Mouse (Mus musculus): ENCODE data around the gene Ugt2b38.
"Not testable (repeated sequence)": the region's sequence is repeated elsewhere in the genome, so short reads cannot be mapped to it uniquely, and the experiment has no call there.

Ugt2b38 gene

DNA sequence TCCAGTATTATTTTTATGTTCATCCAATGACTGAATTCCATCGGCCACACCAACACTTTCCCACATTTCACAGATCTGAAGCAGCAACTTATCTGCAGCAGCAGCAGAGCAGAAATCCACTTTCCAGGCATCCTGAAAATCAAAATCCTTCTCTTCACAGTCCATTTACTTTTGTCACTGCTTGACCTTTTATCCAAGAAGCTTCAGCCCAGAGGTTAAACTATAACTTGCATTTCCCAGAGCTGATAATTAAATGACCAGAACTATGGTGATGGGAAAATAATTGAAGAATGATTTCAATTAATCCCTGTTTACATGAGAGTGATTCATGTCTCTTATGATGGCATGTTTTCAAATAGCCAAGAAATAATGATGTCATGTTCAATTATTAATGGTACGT is at the start of gene Ugt2b38:
Ugt2b38 (minus strand) TSS at position 163 of the 400 bp plus-strand sequence.
- not testable (repeated sequence) for DNase-seq (ENCODE audit: low read depth, low spot score)

DNA sequence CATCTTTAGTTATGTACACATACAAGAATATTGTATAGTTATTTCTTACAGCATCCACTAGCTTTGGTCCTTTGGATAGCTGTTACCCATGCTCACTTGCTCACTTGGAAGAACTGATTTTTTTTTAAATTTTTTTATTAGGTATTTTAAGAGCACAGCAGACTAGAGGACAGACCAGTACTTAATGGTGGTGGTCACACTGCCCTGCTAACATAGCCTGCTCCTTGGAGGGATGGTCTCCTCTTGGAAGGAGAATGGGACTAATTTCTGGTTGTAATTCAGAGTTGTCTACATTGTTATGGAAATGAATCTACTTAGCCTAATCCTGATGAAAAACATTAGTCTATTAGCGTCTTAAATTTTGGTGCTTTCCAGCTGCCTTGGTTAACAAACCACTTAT is 34.8 kb upstream of the Ugt2b38 start:
- no peak for DNase-seq (ENCODE audit: low read depth, low spot score)

DNA sequence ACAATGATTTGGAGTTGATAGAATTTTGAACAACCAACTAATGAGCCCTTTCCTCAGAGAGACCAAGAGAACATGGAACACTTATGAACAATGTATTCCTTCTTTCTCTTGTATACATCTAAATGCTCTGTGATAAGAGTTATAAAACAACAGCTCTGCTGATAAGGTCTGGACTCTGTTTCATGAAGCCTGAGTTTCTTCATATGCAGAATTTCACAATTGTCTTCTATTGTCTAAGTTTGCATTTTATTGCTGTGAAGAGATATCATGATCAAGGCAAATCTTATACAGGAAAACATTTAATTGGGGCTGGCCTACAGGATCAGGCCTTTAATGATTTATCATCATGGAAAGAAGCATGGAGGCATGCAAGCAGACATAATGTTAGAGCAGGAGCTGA is 33.7 kb upstream of the Ugt2b38 start:
- DNase-seq (ENCODE audit: low read depth, low spot score): no peak

DNA sequence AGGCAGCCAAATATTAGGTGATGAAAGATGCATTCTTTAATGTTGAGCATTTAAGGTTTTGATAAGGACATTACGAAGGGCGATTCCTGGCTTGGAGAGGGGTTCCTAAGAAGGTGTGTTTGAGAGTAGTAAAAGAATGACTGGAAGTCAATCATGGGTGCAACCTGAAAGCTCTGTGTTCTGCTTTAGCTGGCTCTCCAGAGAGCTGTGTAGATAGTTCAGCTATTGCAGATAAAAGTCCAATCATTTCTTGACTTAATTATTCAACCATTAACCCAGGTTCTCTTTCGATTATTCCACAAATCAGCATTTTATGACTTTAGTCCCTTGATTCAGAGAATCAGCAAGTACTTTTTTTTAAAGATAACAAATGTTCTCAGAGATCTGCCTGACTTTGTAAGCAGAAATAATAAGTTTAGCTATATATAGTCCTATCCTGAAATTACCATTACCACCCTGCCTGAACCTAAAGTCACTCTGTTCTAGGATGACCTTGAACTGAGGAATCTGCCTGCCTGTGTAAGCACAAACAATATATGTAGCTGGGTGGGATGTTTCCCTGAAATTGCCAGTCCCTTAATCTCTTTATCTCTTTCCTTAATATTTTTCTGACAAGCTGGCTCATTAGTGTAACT is 32.3 kb upstream of the Ugt2b38 start:
- no peak for DNase-seq (ENCODE audit: low read depth, low spot score)

DNA sequence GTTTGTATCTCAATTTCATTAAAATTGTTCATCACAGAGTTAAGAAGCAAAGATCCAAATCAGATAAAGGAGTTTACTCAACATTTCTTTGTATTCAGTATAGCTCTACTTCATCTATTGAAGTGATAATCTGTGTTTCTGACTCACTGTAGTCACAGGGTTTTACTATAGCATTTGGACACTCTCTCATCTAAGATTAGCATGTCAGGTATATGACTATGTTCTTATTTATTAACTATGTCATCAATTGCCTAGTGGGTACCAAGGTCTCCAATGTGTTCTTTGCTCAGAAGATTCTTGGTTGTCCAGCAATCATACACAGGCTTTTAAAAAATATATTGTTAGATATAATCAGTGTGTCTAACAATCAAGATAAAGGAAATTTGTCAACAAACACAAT is 31.5 kb upstream of the Ugt2b38 start:
- DNase-seq (ENCODE audit: low read depth, low spot score): no peak

DNA sequence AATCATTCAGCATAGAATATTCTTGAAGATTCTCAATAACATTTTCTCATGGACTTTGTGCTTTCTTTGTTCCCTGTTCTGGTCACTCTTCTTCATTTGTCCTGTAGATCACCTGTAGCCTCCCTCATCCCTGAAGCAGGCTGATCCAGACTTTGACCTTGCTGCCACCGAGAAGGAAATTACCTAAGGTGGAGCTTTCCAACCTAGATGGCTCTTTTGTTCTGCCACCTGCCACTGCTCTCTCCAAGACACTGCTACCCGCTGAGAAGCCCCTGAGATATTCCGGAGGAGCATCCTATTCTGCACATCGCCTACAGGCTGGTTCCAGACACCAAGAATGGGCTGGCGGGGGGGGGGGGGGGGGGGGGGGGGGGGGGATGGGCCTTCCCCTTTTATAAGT is 28.5 kb upstream of the Ugt2b38 start:
- not testable (repeated sequence) for DNase-seq (ENCODE audit: low read depth, low spot score)

DNA sequence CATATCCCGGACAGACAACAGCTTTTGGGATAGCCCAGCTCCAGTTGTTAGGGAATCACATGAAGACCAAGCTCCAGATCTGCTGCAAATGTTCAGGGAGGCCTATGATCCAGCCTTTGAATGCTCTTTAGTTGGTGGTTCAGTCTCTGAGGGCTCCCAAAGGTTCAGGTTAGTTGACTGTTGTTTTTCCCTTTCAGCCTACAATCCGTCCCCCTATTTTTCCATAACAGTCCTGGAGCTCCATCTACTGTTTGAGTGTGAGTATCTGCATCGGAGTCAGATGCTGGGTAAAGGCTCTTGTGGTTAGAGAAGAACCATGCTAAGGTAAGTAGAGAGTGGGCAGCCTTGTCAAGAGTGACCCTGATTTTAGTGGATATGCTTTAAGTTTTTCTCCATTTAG is 12.3 kb upstream of the Ugt2b38 start:
- peak; percentile 13 for DNase-seq (ENCODE audit: low read depth, low spot score)

DNA sequence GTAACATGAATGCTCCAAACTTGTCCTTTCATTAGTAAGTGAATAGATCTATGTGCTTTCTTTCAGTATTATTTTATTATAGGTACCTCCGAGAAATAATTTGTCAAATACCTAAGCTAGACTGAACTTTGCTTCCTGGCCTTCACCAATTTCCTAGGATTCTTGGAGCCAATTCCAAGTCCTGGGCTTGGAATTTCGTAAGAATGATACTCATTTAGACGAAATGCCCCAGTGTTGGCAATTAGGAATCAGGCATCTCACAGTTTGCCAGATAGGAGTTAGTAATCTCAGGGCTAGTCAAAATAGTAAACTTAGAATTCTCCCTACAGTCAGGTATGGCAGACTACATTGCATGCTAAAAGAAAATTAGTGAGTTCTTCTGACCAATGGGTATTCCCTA is 1.7 kb upstream of the Ugt2b38 start:
- no peak for DNase-seq (ENCODE audit: low read depth, low spot score)

DNA sequence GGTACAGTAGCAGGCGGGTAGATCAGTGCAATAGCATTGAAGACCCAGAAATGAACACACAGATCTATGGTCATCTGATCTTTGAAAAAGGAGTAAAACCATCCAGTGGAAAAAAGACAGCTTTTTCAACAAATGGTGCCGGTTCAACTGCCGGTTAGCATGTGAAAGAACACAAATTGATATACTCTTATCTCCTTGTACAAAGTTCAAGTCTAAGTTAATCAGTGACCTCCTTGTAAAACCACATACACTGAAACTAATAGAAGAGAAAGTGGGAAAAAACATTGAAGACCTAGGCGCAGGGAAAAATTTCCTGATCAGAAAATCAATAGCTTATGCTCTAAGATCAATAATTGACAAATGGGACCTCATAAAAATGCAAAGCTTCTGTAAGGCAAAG is 27.0 kb downstream of the Ugt2b38 start:
- DNase-seq (ENCODE audit: low read depth, low spot score): no peak

DNA sequence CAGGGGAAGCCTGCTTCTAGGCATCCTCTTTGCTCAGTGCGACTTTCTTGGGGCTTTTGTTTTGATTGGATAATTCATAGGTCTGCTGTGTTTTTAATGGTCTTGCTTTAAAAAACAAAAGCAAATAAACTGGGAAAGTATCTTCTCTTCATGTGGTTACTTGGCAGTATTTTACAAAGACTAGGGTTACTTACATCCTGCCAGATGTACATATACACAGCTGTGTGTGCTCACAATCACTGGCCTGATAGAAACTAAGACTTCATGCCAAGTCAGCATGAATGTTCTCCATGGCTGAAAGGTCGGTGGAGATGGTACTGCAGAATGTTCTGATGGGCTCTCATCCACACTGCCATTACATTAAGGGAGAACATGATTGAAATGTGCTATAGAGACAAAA is 33.2 kb downstream of the Ugt2b38 start:
- no peak for DNase-seq (ENCODE audit: low read depth, low spot score)

DNA sequence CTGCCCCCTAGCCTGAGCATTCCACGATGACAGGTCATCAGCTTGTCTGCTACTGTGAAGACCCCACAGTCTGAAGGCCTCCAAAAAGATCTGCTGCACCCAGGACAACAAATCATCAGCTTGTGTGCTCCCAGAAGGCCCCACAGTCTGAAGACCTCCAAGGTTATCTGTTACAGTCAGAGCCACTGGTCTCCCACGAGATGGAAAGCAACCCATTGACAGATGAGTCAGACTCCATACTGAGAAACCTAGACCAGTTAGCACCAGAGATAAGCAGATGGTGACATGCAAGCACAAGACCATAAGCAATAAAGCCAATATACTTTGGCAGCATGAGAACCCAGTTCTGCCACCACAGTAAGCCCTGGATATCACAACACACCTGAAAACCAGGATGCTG is 43.8 kb downstream of the Ugt2b38 start:
- no peak for DNase-seq (ENCODE audit: low read depth, low spot score)

DNA sequence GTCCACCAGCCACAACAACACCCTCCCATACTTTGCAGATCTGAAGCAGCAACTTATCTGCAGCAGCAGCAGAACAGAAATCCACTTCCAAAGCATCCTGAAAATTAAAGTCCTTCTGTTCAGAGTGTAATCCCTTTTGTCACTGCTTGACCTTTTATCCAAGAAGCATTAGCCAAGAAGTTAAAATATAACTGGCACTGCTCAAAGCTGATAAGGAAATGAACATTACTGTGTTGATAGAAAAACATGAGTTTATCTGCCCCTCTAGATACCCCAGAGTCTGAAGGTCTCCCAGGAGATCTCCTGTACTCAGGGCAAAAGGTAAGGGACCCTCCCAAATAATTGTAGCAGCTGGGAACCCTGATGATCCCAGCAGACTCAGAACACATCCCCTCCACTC is 44.2 kb downstream of the Ugt2b38 start:
- DNase-seq (ENCODE audit: low read depth, low spot score): no peak

DNA sequence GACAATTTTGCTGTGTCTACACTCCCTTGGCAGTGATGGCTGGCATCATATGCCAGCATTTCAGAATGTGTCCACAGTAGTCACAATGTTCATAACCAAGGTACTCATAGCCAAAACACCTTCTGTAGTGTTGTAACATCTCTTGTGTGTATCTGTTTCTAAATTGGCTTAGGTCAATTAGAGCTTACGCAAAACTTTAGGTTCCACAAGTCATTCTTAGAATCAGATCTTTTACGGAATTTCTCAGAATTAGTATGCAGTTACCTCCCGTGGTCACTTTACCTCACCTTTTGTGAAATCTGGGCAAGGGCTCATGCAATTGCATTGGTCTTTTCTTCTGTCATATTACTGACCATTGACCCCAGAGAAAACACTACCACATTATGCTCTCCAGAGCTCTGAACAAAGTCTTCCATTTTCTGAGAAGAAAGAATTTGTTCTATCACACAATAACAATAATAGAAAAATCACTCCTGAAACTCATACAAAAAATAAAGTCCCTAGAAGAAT is 48.1 kb downstream of the Ugt2b38 start:
- DNase-seq (ENCODE audit: low read depth, low spot score): no peak

DNA sequence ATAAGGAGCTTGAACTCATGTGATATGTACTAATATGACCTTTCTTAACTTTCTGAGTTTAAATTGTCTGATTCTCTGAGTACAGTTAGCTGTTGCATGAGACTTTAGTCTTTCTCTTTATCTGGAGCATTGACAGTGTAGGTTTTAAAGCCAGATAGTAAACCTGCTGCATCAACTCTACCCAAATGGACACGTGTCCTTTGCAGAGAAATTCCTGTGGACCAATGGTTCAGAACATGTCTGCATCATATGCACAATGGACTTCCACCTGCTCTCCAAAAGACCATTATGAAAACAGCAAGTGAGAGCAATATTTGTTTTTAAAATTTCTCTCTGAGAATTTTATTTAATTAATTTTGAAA is 50.5 kb downstream of the Ugt2b38 start:
- no peak for DNase-seq (ENCODE audit: low read depth, low spot score)

DNA sequence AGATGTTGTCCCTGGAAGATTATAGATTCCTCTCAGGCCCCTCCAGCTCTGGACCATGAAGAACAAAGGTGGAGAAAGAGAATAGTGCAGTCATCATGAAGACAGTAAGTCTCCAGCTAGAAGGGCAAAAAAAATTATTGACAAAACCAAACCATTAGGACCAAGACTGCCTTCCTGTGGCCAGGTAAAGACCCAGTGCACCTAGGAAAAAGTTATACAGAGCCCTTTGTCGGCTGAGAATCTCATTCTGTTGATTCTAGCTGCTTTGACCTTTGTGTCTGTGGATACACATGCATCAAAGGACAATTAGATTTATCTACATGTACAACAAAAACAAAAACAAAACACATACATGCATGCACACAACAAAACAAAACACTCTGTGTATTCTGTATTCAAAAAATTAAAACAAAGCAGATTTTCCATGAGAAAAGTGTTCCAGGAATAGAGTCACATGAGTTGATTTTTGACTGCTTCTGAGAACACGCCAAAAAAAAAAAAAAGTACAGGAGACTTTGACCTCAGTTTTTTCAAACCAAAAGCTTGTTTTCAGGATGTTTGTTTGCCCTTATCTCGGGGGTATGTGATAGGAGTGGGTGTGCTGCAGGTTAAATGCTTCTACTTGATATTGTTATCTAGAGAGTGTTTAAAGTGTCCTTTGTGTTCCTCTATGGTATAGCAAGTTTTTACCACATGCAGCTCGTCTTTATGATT is 51.1 kb downstream of the Ugt2b38 start:
- DNase-seq (ENCODE audit: low read depth, low spot score): not testable (repeated sequence)

Data from 3T3-L1 (cell line).